Mouse (Mus musculus): Measurements from ENCODE around the gene Hist1h3a.

GRCm38 (mm10) chr13:23739069-23739921 lies 22.9 kb downstream of the Hist1h3a start:
- TF ChIP-seq TAL1 (IDR thresholded peaks at IDR 0.05; ENCODE audit: low read length) (no peak), GATA1 (IDR thresholded peaks at IDR 0.05; ENCODE audit: low read length) (no peak)

All from erythroblast, embryonic 14.5 days (primary cell).